Mouse (Mus musculus): ENCODE measurements around the gene Exoc3.

DNA sequence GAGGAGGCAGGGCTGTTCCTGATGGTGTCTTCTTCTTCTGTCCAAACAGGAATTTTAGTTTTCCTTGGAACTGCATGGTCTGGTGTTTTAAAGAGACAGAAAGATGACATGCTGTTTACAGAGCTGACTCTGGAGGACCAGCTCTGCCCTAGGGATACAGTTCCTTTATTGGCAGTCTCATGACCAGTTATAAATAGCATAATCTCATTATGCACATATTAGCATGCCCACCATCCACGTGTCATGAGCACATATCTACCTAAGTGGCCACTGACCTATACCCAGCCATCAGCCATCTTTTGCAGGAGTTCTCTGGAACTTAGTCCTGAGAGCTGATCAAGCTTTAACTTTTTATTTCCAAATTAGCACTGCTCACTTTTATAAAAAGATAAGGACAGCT is 12.1 kb upstream of the Exoc3 start:
- TF ChIP-seq CTCF (IDR thresholded peaks at IDR 0.05; ENCODE audit: borderline replicate concordance, insufficient read depth, low read depth, low read length), result no peak
- no peak for TF ChIP-seq POLR2A (IDR thresholded peaks at IDR 0.05; ENCODE audit: borderline replicate concordance, insufficient read depth, low read length)
